Comparison of ENCODE assay signal across 9 mouse cellular contexts in genomic region chr16:94572422-94572821, GRCm38 (mm10). TPM values are rescaled to one million over a fixed set of nuclear protein-coding genes. Genes with fewer than 3 reads are reported as not detected.
DNase-seq lines count a peak whose midpoint lies in the region; ATAC-seq lines count a peak whose summit lies in the region.
"Had no signal": no experiment of that assay in that cellular context is flagged by ENCODE, and none has a peak within 500 bp of the region (broad histone marks: within the 10 kb centered on the region; RNA-seq: fewer than 3 reads in every experiment).

No protein-coding gene starts in this region.

- ATAC-seq in heart, embryonic 11.5 days (replicated peaks; ENCODE audit: insufficient number of reproducible peaks, low FRiP score, low TSS enrichment) = no peak
- no peak for ATAC-seq in forebrain, embryonic 15.5 days (replicated peaks)
- ATAC-seq in liver, embryonic 16.5 days (ENCODE audit: low read depth) = no peak

- 0 out of 2 replicates have a peak overlapping the region, but pooled peaks have one; percentile 8 for H3K4me3 ChIP-seq in heart, embryonic 11.5 days (ENCODE audit: low read depth, low read length)
- H3K4me3 ChIP-seq in forebrain, embryonic 15.5 days = peak overlapping the region; percentile 18
- peak overlapping the region; percentile 28 for H3K4me3 ChIP-seq in liver, embryonic 16.5 days (ENCODE audit: low read depth, low read length)

- 32% methylated on average over 2 of the region's 2 CpGs for WGBS in heart, embryonic 11.5 days (ENCODE audit: insufficient replicate concordance)
- WGBS in forebrain, embryonic 15.5 days = 34% methylated on average over 2 of the region's 2 CpGs
- 15% methylated on average over 2 of the region's 2 CpGs for WGBS in liver, embryonic 16.5 days (ENCODE audit: insufficient replicate concordance)

- no peak overlapping the region for H3K27ac ChIP-seq in heart, embryonic 11.5 days (ENCODE audit: low read depth, low read length)
- 0 out of 2 replicates have a peak overlapping the region, but pooled peaks have one; percentile 11 for H3K27ac ChIP-seq in forebrain, embryonic 15.5 days (replicated peaks)
- H3K27ac ChIP-seq in liver, embryonic 16.5 days (ENCODE audit: low read length) = peak overlapping the region; percentile 32; the same call in 1 of the 2 replicates

- no peak for DNase-seq in heart, adult 18-20 months
- DNase-seq in 416B (ENCODE audit: low read depth) = peak; percentile 65
- DNase-seq in retina, embryonic 14.5 days (ENCODE audit: low spot score) = no peak
- no peak for DNase-seq in right cerebral cortex, postnatal 4 days
- no peak for DNase-seq in gastrocnemius, adult 8-10 months (ENCODE audit: low spot score in 2 of 2)
- DNase-seq: gastrocnemius, postnatal 36 days had no signal

- H3K9me3 ChIP-seq in heart, embryonic 11.5 days (replicated peaks; ENCODE audit: control insufficient read depth, low read length) = no peaks in the 10 kb centered on the region
- H3K9me3 ChIP-seq in forebrain, embryonic 15.5 days = no peaks in the 10 kb centered on the region
- no peaks in the 10 kb centered on the region for H3K9me3 ChIP-seq in liver, embryonic 16.5 days (replicated peaks; ENCODE audit: control insufficient read depth, low read length)

- no peaks in the 10 kb centered on the region for H3K27me3 ChIP-seq in heart, embryonic 11.5 days (ENCODE audit: control insufficient read depth, insufficient read depth, low read length)
- no peaks in the 10 kb centered on the region for H3K27me3 ChIP-seq in forebrain, embryonic 15.5 days
- no peaks in the 10 kb centered on the region for H3K27me3 ChIP-seq in liver, embryonic 16.5 days (ENCODE audit: control insufficient read depth, insufficient read depth, low read depth, low read length)

- peak overlapping the region; percentile 49 for H3K4me2 ChIP-seq in heart, embryonic 11.5 days
- peak overlapping the region; percentile 38 for H3K4me2 ChIP-seq in forebrain, embryonic 15.5 days (replicated peaks)
- peak overlapping the region; percentile 47 for H3K4me2 ChIP-seq in liver, embryonic 16.5 days (ENCODE audit: low read depth, low read length)

- peaks cover 42% of the 10 kb centered on the region for H3K4me1 ChIP-seq in heart, embryonic 11.5 days (ENCODE audit: control insufficient read depth, insufficient read depth, low read length)
- peaks cover 54% of the 10 kb centered on the region for H3K4me1 ChIP-seq in forebrain, embryonic 15.5 days
- H3K4me1 ChIP-seq in liver, embryonic 16.5 days (ENCODE audit: control insufficient read depth, low read depth, low read length) = peaks cover 43% of the 10 kb centered on the region

- H3K36me3 ChIP-seq in heart, embryonic 11.5 days (ENCODE audit: control insufficient read depth, insufficient read depth, low read length) = no peaks in the 10 kb centered on the region
- H3K36me3 ChIP-seq in forebrain, embryonic 15.5 days = no peaks in the 10 kb centered on the region
- H3K36me3 ChIP-seq in liver, embryonic 16.5 days (ENCODE audit: control insufficient read depth, insufficient read depth) = no peaks in the 10 kb centered on the region

- peak overlapping the region; percentile 34; the same call in 1 of the 2 replicates for H3K9ac ChIP-seq in heart, embryonic 11.5 days (ENCODE audit: low read depth, low read length)
- no peak overlapping the region for H3K9ac ChIP-seq in forebrain, embryonic 15.5 days (replicated peaks)
- peak overlapping the region; percentile 20; the same call in 1 of the 2 replicates for H3K9ac ChIP-seq in liver, embryonic 16.5 days (ENCODE audit: low read depth, low read length)

RNA-seq across cellular contexts. Expression of gene Dyrk1a, which starts 2.6 kb away (rescaled TPM):
- 9.0 and 11.6 TPM in 2 replicates for polyA plus RNA-seq in heart, embryonic 11.5 days (2014; fragmentation: Nextera tagmentation; extraction: Ambion mirVana)
- total RNA-seq in heart, adult 18-20 months (2021) = 10 to 100 TPM; 64.8 to 73.1 TPM
- 12.3 and 12.8 TPM in 2 replicates for polyA plus RNA-seq in forebrain, embryonic 15.5 days (2015; fragmentation: Nextera tagmentation; extraction: Ambion mirVana)
- 4.0 TPM in 2 replicates for polyA plus RNA-seq in liver, embryonic 16.5 days (2015; fragmentation: Nextera tagmentation; extraction: Ambion mirVana)
- 100 to 1,000 TPM in 3 of 4 experiments, 10 to 100 TPM in 1; 95.4 to 131 (median 109) TPM for total RNA-seq in gastrocnemius, adult 8-10 months (2022)

RNA-seq across cellular contexts. Expression of gene Vps26c, which starts 45.8 kb away (rescaled TPM):
- polyA plus RNA-seq in heart, embryonic 11.5 days (2014; fragmentation: Nextera tagmentation; extraction: Ambion mirVana) = 47.4 and 54.6 TPM in 2 replicates
- 10 to 100 TPM; 20.7 to 21.7 TPM for total RNA-seq in heart, adult 18-20 months (2021)
- polyA plus RNA-seq in forebrain, embryonic 15.5 days (2015; fragmentation: Nextera tagmentation; extraction: Ambion mirVana) = 76.1 and 78.8 TPM in 2 replicates
- polyA plus RNA-seq in liver, embryonic 16.5 days (2015; fragmentation: Nextera tagmentation; extraction: Ambion mirVana) = 19.4 and 24.0 TPM in 2 replicates
- total RNA-seq in gastrocnemius, adult 8-10 months (2022) = 10 to 100 TPM in 3 of 4 experiments, 1 to 10 TPM in 1; 8.6 to 12.1 (median 10.2) TPM
